ENCODE assay signal across 9 mouse cellular contexts in genomic region chr15:40167276-40168139, GRCm38 (mm10). TPM values are rescaled to one million over a fixed set of nuclear protein-coding genes. Genes with fewer than 3 reads are reported as not detected.
DNase-seq lines count a peak whose midpoint lies in the region; ATAC-seq lines count a peak whose summit lies in the region.
"Had no signal": no experiment of that assay in that cellular context is flagged by ENCODE, and none has a peak within 500 bp of the region (broad histone marks: within the 10 kb centered on the region; RNA-seq: fewer than 3 reads in every experiment).

No protein-coding gene starts in this region.

- WGBS in forebrain, embryonic 14.5 days: 72% methylated on average over 26 of the region's 26 CpGs
- 73% methylated on average over 26 of the region's 26 CpGs for WGBS in forebrain, embryonic 12.5 days
- WGBS in limb, embryonic 12.5 days: 62% methylated on average over 26 of the region's 26 CpGs
- WGBS in stomach, embryonic 16.5 days: 59% methylated on average over 26 of the region's 26 CpGs

- no peak overlapping the region for H3K27ac ChIP-seq in forebrain, embryonic 14.5 days (ENCODE audit: low read depth, low read length)
- H3K27ac ChIP-seq in forebrain, embryonic 12.5 days: no peak overlapping the region
- no peak overlapping the region; the same call in 1 of the 2 replicates for H3K27ac ChIP-seq in limb, embryonic 12.5 days
- peak overlapping the region; percentile 49; the same call in 1 of the 2 replicates for H3K27ac ChIP-seq in stomach, embryonic 16.5 days (ENCODE audit: low read length)
- H3K27ac ChIP-seq: macrophage had no signal

- no peaks in the 10 kb centered on the region for H3K9me3 ChIP-seq in forebrain, embryonic 14.5 days (replicated peaks; ENCODE audit: control insufficient read depth, low read length)
- no peaks in the 10 kb centered on the region for H3K9me3 ChIP-seq in forebrain, embryonic 12.5 days
- H3K9me3 ChIP-seq in limb, embryonic 12.5 days: no peaks in the 10 kb centered on the region
- H3K9me3 ChIP-seq in stomach, embryonic 16.5 days (replicated peaks; ENCODE audit: control insufficient read depth, low read length): no peaks in the 10 kb centered on the region

- no peaks in the 10 kb centered on the region for H3K36me3 ChIP-seq in forebrain, embryonic 14.5 days (ENCODE audit: control insufficient read depth, insufficient read depth, low read length)
- no peaks in the 10 kb centered on the region for H3K36me3 ChIP-seq in forebrain, embryonic 12.5 days (replicated peaks)
- H3K36me3 ChIP-seq in limb, embryonic 12.5 days: no peaks in the 10 kb centered on the region
- no peaks in the 10 kb centered on the region for H3K36me3 ChIP-seq in stomach, embryonic 16.5 days (ENCODE audit: control insufficient read depth, insufficient read depth, low read length)

- ATAC-seq in forebrain, embryonic 14.5 days: no peak
- ATAC-seq in forebrain, embryonic 12.5 days (ENCODE audit: low FRiP score): no peak
- ATAC-seq in limb, embryonic 12.5 days (ENCODE audit: insufficient number of reproducible peaks, insufficient read depth, low FRiP score, low TSS enrichment, low read depth): no peak
- no peak for ATAC-seq in stomach, embryonic 16.5 days (ENCODE audit: insufficient read depth, low FRiP score)

- H3K9ac ChIP-seq in forebrain, embryonic 14.5 days (ENCODE audit: low read length): peak overlapping the region; percentile 17; the same call in 1 of the 2 replicates
- H3K9ac ChIP-seq in forebrain, embryonic 12.5 days: no peak overlapping the region
- no peak overlapping the region for H3K9ac ChIP-seq in limb, embryonic 12.5 days (replicated peaks)
- H3K9ac ChIP-seq in stomach, embryonic 16.5 days (ENCODE audit: low read length): peak overlapping the region; percentile 66

- DNase-seq in forebrain, embryonic 14.5 days (ENCODE audit: low spot score): no peak
- DNase-seq in cerebellum, postnatal 10 days: peak; percentile 51 to 64
- peak; percentile 6 to 28 for DNase-seq in heart, postnatal 14 days
- no peak for DNase-seq in urinary bladder, postnatal 25 days (ENCODE audit: low spot score)
- DNase-seq in thymus, postnatal 0 days (ENCODE audit: low spot score): no peak

- H3K4me3 ChIP-seq in forebrain, embryonic 14.5 days (ENCODE audit: low read depth, low read length): no peak overlapping the region
- H3K4me3 ChIP-seq in forebrain, embryonic 12.5 days (replicated peaks): no peak overlapping the region
- no peak overlapping the region for H3K4me3 ChIP-seq in limb, embryonic 12.5 days (replicated peaks)
- no peak overlapping the region for H3K4me3 ChIP-seq in stomach, embryonic 16.5 days (replicated peaks; ENCODE audit: low read length)

- no peaks in the 10 kb centered on the region for H3K27me3 ChIP-seq in forebrain, embryonic 14.5 days (replicated peaks; ENCODE audit: control insufficient read depth, insufficient read depth, low read length)
- H3K27me3 ChIP-seq in forebrain, embryonic 12.5 days: 0 out of 2 replicates have a peak, but pooled peaks cover 5% of the 10 kb centered on the region
- no peaks in the 10 kb centered on the region for H3K27me3 ChIP-seq in limb, embryonic 12.5 days
- no peaks in the 10 kb centered on the region for H3K27me3 ChIP-seq in stomach, embryonic 16.5 days (ENCODE audit: control insufficient read depth, insufficient read depth, low read length)

- peaks cover 6% of the 10 kb centered on the region; the same call in 1 of the 2 replicates for H3K4me1 ChIP-seq in forebrain, embryonic 14.5 days (ENCODE audit: control insufficient read depth, insufficient read depth, low read length)
- H3K4me1 ChIP-seq in forebrain, embryonic 12.5 days: peaks cover 9% of the 10 kb centered on the region
- peaks cover 16% of the 10 kb centered on the region for H3K4me1 ChIP-seq in limb, embryonic 12.5 days (replicated peaks)
- H3K4me1 ChIP-seq in stomach, embryonic 16.5 days (ENCODE audit: control insufficient read depth, insufficient read depth, low read length): peaks cover 9% of the 10 kb centered on the region

- intact Hi-C loops in heart, postnatal 14 days (cut with DNase I): loop anchor here (1.0 to 5.0 kb wide), 2 partner anchors 485 to 862 kb away; no protein-coding TSS in a partner anchor

- H3K4me2 ChIP-seq in forebrain, embryonic 14.5 days (ENCODE audit: low read length): peak overlapping the region; percentile 1; the same call in 1 of the 2 replicates
- H3K4me2 ChIP-seq in forebrain, embryonic 12.5 days: no peak overlapping the region
- H3K4me2 ChIP-seq in limb, embryonic 12.5 days: peak overlapping the region; percentile 28
- peak overlapping the region; percentile 47 for H3K4me2 ChIP-seq in stomach, embryonic 16.5 days (ENCODE audit: low read depth, low read length)

RNA-seq across cellular contexts. Expression of gene 9330182O14Rik, which starts 33.3 kb away (rescaled TPM):
- not detected in 2 replicates for polyA plus RNA-seq in forebrain, embryonic 14.5 days (2014; fragmentation: Nextera tagmentation; extraction: Ambion mirVana)
- polyA plus RNA-seq in forebrain, embryonic 12.5 days (2016; fragmentation: Nextera tagmentation; extraction: Ambion mirVana): not detected in 2 replicates
- total RNA-seq in heart, postnatal 14 days (2021): not detected
- polyA plus RNA-seq in limb, embryonic 12.5 days (2016; fragmentation: Nextera tagmentation; extraction: Ambion mirVana): not detected in 2 replicates
- not detected in 2 replicates for polyA plus RNA-seq in stomach, embryonic 16.5 days (2015; fragmentation: Nextera tagmentation; extraction: Ambion mirVana)
- 0.73 TPM in 1 of 2 replicates, not detected in the other for polyA plus RNA-seq in thymus, postnatal 0 days (2015; fragmentation: Nextera tagmentation; extraction: Ambion mirVana)

Comparison
In these comparisons a context has a peak if more than half of its experiments do, and no peak if none do; other contexts are left out.
1. H3K9ac ChIP-seq: peak in forebrain, embryonic 14.5 days (single experiment) and stomach, embryonic 16.5 days (single experiment); none in forebrain, embryonic 12.5 days (single experiment) and limb, embryonic 12.5 days (single experiment).
2. DNase-seq: peak in cerebellum, postnatal 10 days (2 of 2) and heart, postnatal 14 days (2 of 2); none in forebrain, embryonic 14.5 days (single experiment), urinary bladder, postnatal 25 days (single experiment) and thymus, postnatal 0 days (single experiment).